Mouse (Mus musculus) liver, embryonic 14.5 days (tissue): ENCODE results near the gene Rhoj. TPM values are rescaled to one million over a fixed set of nuclear protein-coding genes. Genes with fewer than 3 reads are reported as not detected.

Source experiments
- ATAC-seq: fragments of 200-750 bp; cut with Nextera tagmentation; 2 replicates; pipeline ENCODE4 v1.8.0; 2017; ENCODE audit warnings: moderate number of reproducible peaks, mild to moderate bottlenecking, moderate library complexity; ENCODE audit not compliant: insufficient read depth
- DNase-seq, 3 experiments: peaks; one replicate each; pipeline ENCODE4 v3.0.0-alpha.2; 2012 to 2013; ENCODE audit warnings: low read depth in 3 of 3, low spot score in 3 of 3
- H3K27ac ChIP-seq: fragments of 300-500 bp; sonication (generic); 2 replicates; pipeline ENCODE4 v1.5.1; 2014; ENCODE audit warnings: moderate library complexity, mild to moderate bottlenecking, control low read depth, inconsistent platforms
- H3K27me3 ChIP-seq: fragments of 300-500 bp; sonication (generic); 2 replicates; pipeline ENCODE4 v1.6.1; 2014; ENCODE audit warnings: mild to moderate bottlenecking, low read length, moderate library complexity; ENCODE audit not compliant: control insufficient read depth, insufficient read depth
- H3K36me3 ChIP-seq: fragments of 300-500 bp; sonication (generic); replicated peaks from 2 replicates; pipeline ENCODE4 v1.6.1; 2014; ENCODE audit warnings: low read depth; ENCODE audit not compliant: control insufficient read depth, insufficient read depth
- H3K4me1 ChIP-seq, 2 experiments: fragments of 200-500 bp in 1 of 2; fragments of 300-500 bp in 1 of 2; sonication (generic) in 1 of 2; replicated peaks; 2 replicates each; pipeline ENCODE4 v1.6.1; 2012 to 2014; ENCODE audit warnings: antibody characterized with exemption in 1 of 2, inconsistent platforms in 1 of 2, low read length in 1 of 2; ENCODE audit not compliant: control insufficient read depth in 2 of 2, insufficient read depth in 2 of 2
- H3K4me2 ChIP-seq: fragments of 300-500 bp; sonication (generic); 2 replicates; pipeline ENCODE4 v1.6.1; 2014; ENCODE audit warnings: low read depth, mild to moderate bottlenecking, control low read depth, moderate library complexity
- H3K4me3 ChIP-seq, 2 experiments: fragments of 200-500 bp in 1 of 2; fragments of 300-500 bp in 1 of 2; sonication (generic) in 1 of 2; 2 replicates each; pipeline ENCODE4 v1.5.1; 2012 to 2014; ENCODE audit warnings: low read depth in 2 of 2, low read length in 2 of 2, mild to moderate bottlenecking in 2 of 2, control low read depth in 1 of 2, inconsistent platforms in 1 of 2, moderate library complexity in 1 of 2; ENCODE audit not compliant: insufficient read depth in 1 of 2
- H3K9ac ChIP-seq: fragments of 300-500 bp; sonication (generic); replicated peaks from 2 replicates; pipeline ENCODE4 v1.6.1; 2014; ENCODE audit warnings: mild to moderate bottlenecking, control low read depth, moderate library complexity
- H3K9me3 ChIP-seq: fragments of 300-500 bp; sonication (generic); 2 replicates; pipeline ENCODE4 v1.6.1; 2016; ENCODE audit warnings: low read length, mixed read lengths; ENCODE audit not compliant: control insufficient read depth
- CTCF ChIP-seq: IDR thresholded peaks from 2 replicates; pipeline ENCODE4 v1.5.1; 2016; ENCODE audit warnings: antibody characterized with exemption, low read depth, control low read depth
- EP300 ChIP-seq: IDR thresholded peaks from 2 replicates; pipeline ENCODE4 v1.6.1; 2016; ENCODE audit warnings: antibody characterized with exemption, low read depth
- WGBS: fragments of 180-500 bp; shearing (Covaris S2); extraction: QIAGEN DNeasy Blood & Tissue Kit; methylation state at CpG from one replicate; pipeline ENCODE4 v1.1.7; 2014; ENCODE audit not compliant: insufficient replicate concordance; 5-methylcytosine and 5-hydroxymethylcytosine counted together
- polyA plus RNA-seq, 2 experiments: library from polyadenylated mRNA; depleted of rRNA in 1 of 2; stranded (reverse) in 1 of 2; unstranded in 1 of 2; fragments of >200 nt; fragmentation: Nextera tagmentation in 1 of 2; extraction: Ambion mirVana in 1 of 2; gene quantifications; 2 replicates each; pipeline versions ENCODE4 v1.2.1 to v1.2.3; 2012 to 2014

Rhoj gene
- polyA plus RNA-seq, 2 experiments = 3.1 to 4.4 TPM

DNA sequence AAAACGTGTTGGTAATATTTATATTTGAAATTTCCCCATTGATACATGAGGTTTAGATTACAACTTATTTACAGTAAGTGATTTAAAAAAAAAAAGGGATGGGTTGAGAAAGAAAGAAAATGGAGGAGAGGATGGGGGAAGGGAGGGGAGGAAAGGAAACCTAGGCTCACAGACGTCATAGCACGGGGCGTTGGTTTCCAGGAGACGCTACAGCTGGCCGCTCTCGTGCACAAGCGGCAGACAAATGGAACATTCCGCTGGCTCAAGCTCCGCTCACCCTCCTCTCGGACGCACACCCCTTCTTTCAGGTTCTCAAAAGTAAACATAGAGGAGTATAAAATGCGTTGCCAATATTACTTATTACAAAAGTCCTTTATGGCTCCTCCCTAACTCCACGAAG is 141.9 kb downstream of the Rhoj start:
- DNase-seq = no peak
- no peaks in the 10 kb centered on the region for H3K4me1 ChIP-seq
- no peak overlapping the region for H3K4me3 ChIP-seq
- ATAC-seq = no peak
- 85% methylated on average over 14 of the region's 14 CpGs for WGBS
- no peaks in the 10 kb centered on the region for H3K27me3 ChIP-seq
- TF ChIP-seq EP300 = no peak
- TF ChIP-seq CTCF = no peak
- no peak overlapping the region for H3K9ac ChIP-seq
- no peak overlapping the region for H3K4me2 ChIP-seq
- H3K36me3 ChIP-seq = peaks cover 8% of the 10 kb centered on the region
- H3K27ac ChIP-seq = no peak overlapping the region
- H3K9me3 ChIP-seq = no peaks in the 10 kb centered on the region

DNA sequence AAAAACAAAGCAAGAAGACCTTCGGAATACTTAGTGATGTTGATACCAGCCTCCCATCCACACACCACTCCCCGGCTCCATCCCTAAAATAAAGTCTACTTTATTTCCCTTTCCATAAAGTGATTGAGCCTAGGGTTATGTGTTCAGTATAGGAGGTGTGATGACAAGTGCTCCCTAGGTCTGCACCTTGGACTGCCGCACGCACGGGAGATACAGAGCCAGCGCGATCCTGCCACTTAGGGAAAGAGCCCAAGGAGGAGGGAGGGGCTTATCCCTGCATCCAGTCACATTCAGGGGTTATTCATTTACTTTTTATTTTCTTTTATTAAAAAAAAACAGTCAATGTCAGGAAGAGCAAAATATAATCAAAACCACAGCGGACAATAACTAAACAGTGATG is 142.5 kb downstream of the Rhoj start:
- ATAC-seq = no peak
- TF ChIP-seq CTCF (no peak), EP300 (no peak)

More for the DNA sequence above, 142.5 kb downstream of the Rhoj start:
- no peak overlapping the region for H3K4me3 ChIP-seq
- no peak overlapping the region for H3K27ac ChIP-seq
- H3K27me3 ChIP-seq = no peaks in the 10 kb centered on the region
- H3K9ac ChIP-seq = no peak overlapping the region
- H3K4me2 ChIP-seq = no peak overlapping the region
- peaks cover 8% of the 10 kb centered on the region for H3K36me3 ChIP-seq
- 93% methylated on average over 8 of the region's 8 CpGs for WGBS
- no peaks in the 10 kb centered on the region for H3K9me3 ChIP-seq
- no peak for DNase-seq
- H3K4me1 ChIP-seq = no peaks in the 10 kb centered on the region

Other genes with a start within 250 kb of the Rhoj start
- gene Kcnh5, start 131.0 kb upstream of the Rhoj start, polyA plus RNA-seq (2012; rRNA removed) = not detected in 2 replicates
- gene Kcnh5, start 131.0 kb upstream of the Rhoj start, polyA plus RNA-seq (2014; fragmentation: Nextera tagmentation; extraction: Ambion mirVana) = not detected in 2 replicates
- not detected in 2 replicates for gene Gphb5, start 108.5 kb downstream of the Rhoj start, polyA plus RNA-seq (2012; rRNA removed)
- not detected in 2 replicates for gene Gphb5, start 108.5 kb downstream of the Rhoj start, polyA plus RNA-seq (2014; fragmentation: Nextera tagmentation; extraction: Ambion mirVana)